Mouse (Mus musculus) forebrain, embryonic 12.5 days (tissue): ENCODE results near the gene Cd52. TPM values are rescaled to one million over a fixed set of nuclear protein-coding genes. Genes with fewer than 3 reads are reported as not detected.
"Not testable (repeated sequence)": the region's sequence is repeated elsewhere in the genome, so short reads cannot be mapped to it uniquely, and the experiment has no call there.

Experiments
- ATAC-seq: fragments of 200-750 bp; cut with Nextera tagmentation; 2 replicates; pipeline ENCODE4 v1.8.0; 2017; ENCODE audit warnings: moderate TSS enrichment; ENCODE audit not compliant: low FRiP score
- H3K27ac ChIP-seq: fragments of 300-500 bp; sonication (generic); 2 replicates; pipeline ENCODE4 v1.5.1; 2016; ENCODE audit warnings: mild to moderate bottlenecking
- H3K27me3 ChIP-seq: fragments of 300-500 bp; sonication (generic); 2 replicates; pipeline ENCODE4 v1.6.1; 2016; ENCODE audit warnings: mild to moderate bottlenecking
- H3K36me3 ChIP-seq: fragments of 300-500 bp; sonication (generic); replicated peaks from 2 replicates; pipeline ENCODE4 v1.6.1; 2016; ENCODE audit warnings: mild to moderate bottlenecking
- H3K4me1 ChIP-seq: fragments of 300-500 bp; sonication (generic); 2 replicates; pipeline ENCODE4 v1.6.1; 2016
- H3K4me2 ChIP-seq: fragments of 300-500 bp; sonication (generic); 2 replicates; pipeline ENCODE4 v1.6.1; 2016; ENCODE audit warnings: mild to moderate bottlenecking, moderate library complexity
- H3K4me3 ChIP-seq: fragments of 300-500 bp; sonication (generic); replicated peaks from 2 replicates; pipeline ENCODE4 v1.5.1; 2016; ENCODE audit warnings: mild to moderate bottlenecking
- H3K9ac ChIP-seq: fragments of 300-500 bp; sonication (generic); 2 replicates; pipeline ENCODE4 v1.6.1; 2016; ENCODE audit warnings: mild to moderate bottlenecking
- H3K9me3 ChIP-seq: fragments of 300-500 bp; sonication (generic); 2 replicates; pipeline ENCODE4 v1.6.1; 2016
- WGBS: fragments of 180-500 bp; shearing (Covaris S2); methylation state at CpG from one replicate; pipeline ENCODE4 v1.1.7; 2016; 5-methylcytosine and 5-hydroxymethylcytosine counted together
- polyA plus RNA-seq: library from polyadenylated mRNA; unstranded; fragments of >200 nt; fragmentation: Nextera tagmentation; extraction: Ambion mirVana; gene quantifications from 2 replicates; pipeline ENCODE4 v1.2.1, GENCODE M21; 2016

The Cd52 gene
- 3.8 and 3.9 TPM in 2 replicates for polyA plus RNA-seq

- no peaks in the 10 kb centered on the region for H3K4me1 ChIP-seq
- no peak within 1 kb of the TSS for H3K4me3 ChIP-seq
- 57% methylated on average over 3 of the region's 3 CpGs for WGBS
- no peak for ATAC-seq
- no peaks in the 10 kb centered on the region for H3K27me3 ChIP-seq
- no peaks in the 10 kb centered on the region for H3K36me3 ChIP-seq
- H3K9ac ChIP-seq: no peak within 1 kb of the TSS
- H3K4me2 ChIP-seq: no peak within 1 kb of the TSS
- H3K27ac ChIP-seq: no peak within 1 kb of the TSS
- no peaks in the 10 kb centered on the region for H3K9me3 ChIP-seq
Observed at GRCm38 (mm10) chr4:134094923-134095547, at the start of gene Cd52. Gene Cd52, minus strand, starts transcription at chr4:134095082.

DNA sequence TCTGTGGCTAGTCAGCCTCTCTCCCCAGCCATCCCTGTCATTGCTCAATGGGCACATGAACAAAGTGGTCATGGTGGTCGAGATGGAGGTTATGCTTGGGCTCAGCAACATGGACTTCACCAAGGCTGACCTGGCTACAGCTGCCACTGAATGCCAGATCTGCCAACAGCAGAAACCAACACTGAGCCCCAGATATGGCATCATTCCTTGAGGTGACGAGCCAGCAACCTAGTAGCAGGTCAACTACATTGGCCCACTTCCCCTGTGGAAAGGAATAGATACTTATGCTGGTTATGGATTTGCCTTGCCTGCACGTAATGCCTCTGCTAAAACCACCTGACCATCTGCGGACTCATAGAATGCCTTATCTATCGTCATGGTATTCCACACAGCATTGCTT is 49.4 kb upstream of the Cd52 start:
- WGBS: 95% methylated on average over 5 of the region's 5 CpGs
- not testable (repeated sequence) for H3K4me1 ChIP-seq, H3K27ac ChIP-seq, H3K9me3 ChIP-seq, H3K4me3 ChIP-seq, H3K4me2 ChIP-seq, ATAC-seq, H3K27me3 ChIP-seq, H3K9ac ChIP-seq
- H3K36me3 ChIP-seq: peaks cover 27% of the 10 kb centered on the region

GRCm38 (mm10) chr4:134138857-134139256 is 44.0 kb upstream of the Cd52 start:
- 80% methylated on average over 2 of the region's 2 CpGs for WGBS
- Histone ChIP-seq H3K4me1 (no peaks in the 10 kb centered on the region), H3K36me3 (peaks cover 18% of the 10 kb centered on the region)

DNA sequence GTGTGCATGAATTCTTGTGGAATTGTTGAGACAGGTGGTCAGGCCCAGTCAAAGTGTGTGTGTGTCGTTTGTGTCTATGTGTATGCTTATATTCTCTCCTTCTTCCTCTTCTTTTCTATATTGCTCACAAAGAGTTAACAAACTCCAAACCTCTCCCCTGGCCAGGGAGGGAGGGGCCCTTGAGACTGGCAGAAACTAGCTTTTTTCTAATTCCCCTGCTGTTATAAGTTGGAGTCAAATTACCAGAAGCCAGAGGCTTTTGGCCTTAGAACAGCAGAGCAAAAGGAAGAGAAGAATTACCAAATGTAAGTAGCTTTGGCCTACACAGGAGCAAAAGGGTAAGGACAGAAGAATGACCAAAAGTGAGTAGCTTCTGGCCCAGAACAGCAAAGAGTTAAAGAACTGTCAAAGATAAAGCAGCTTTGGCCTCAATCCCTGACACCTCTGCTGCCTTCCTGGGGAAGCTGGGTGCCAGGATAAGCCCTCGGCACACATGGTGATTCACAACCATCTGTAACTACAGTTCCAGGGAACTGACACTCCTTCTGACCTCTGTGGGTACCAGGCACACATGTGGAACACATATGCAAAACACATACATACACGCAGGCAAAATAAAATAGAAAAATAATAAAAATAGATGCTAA is 41.5 kb upstream of the Cd52 start:
- WGBS: 70% methylated on average over 3 of the region's 3 CpGs
- H3K4me3 ChIP-seq: no peak overlapping the region
- H3K4me2 ChIP-seq: no peak overlapping the region
- H3K9me3 ChIP-seq: no peaks in the 10 kb centered on the region
- H3K27ac ChIP-seq: no peak overlapping the region
- no peaks in the 10 kb centered on the region for H3K27me3 ChIP-seq
- H3K4me1 ChIP-seq: no peaks in the 10 kb centered on the region
- peaks cover 18% of the 10 kb centered on the region for H3K36me3 ChIP-seq
- ATAC-seq: no peak
- no peak overlapping the region for H3K9ac ChIP-seq

More at GRCm38 (mm10) chr4:134138857-134139256, 44.0 kb upstream of the Cd52 start:
- Histone ChIP-seq H3K4me2 (no peak overlapping the region), H3K9me3 (no peaks in the 10 kb centered on the region), H3K27ac (no peak overlapping the region), H3K9ac (no peak overlapping the region), H3K4me3 (no peak overlapping the region), H3K27me3 (no peaks in the 10 kb centered on the region)
- ATAC-seq: no peak

GRCm38 (mm10) chr4:134132519-134133095 is 37.7 kb upstream of the Cd52 start:
- H3K36me3 ChIP-seq: peaks cover 14% of the 10 kb centered on the region
- no peak for ATAC-seq
- H3K9me3 ChIP-seq: no peaks in the 10 kb centered on the region
- H3K9ac ChIP-seq: no peak overlapping the region
- H3K4me1 ChIP-seq: peaks cover 15% of the 10 kb centered on the region
- H3K27ac ChIP-seq: no peak overlapping the region
- no peaks in the 10 kb centered on the region for H3K27me3 ChIP-seq
- H3K4me2 ChIP-seq: no peak overlapping the region
- H3K4me3 ChIP-seq: no peak overlapping the region
- WGBS: 87% methylated on average over 8 of the region's 8 CpGs

- Histone ChIP-seq H3K9me3 (no peaks in the 10 kb centered on the region), H3K36me3 (peaks cover 9% of the 10 kb centered on the region), H3K9ac (no peak overlapping the region), H3K4me2 (no peak overlapping the region), H3K27ac (no peak overlapping the region), H3K4me1 (peaks cover 20% of the 10 kb centered on the region), H3K27me3 (no peaks in the 10 kb centered on the region), H3K4me3 (no peak overlapping the region)
- no peak for ATAC-seq
- 88% methylated on average over 3 of the region's 3 CpGs for WGBS
Observed at GRCm38 (mm10) chr4:134132117-134132516, 37.2 kb upstream of the Cd52 start.

DNA sequence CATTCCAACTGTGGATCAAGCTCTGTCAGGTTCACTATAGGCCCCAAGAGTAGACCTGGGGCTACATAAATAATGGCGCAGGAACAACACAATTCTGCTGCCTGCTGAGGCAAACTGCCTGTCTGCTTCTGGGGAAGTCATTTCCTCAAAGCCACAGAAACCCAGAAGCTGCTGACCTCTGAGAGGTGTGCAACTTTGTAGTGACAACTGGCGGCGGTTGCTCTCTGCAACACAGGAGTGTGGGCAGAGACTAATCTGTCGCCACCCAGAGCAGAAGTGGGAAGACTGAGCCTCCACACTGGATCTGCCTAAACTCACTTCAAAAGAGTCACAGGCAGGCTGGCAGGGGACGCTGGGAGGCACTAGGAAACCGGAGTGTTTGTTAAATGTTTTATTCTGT is 34.6 kb upstream of the Cd52 start:
- H3K9me3 ChIP-seq: no peaks in the 10 kb centered on the region
- no peak for ATAC-seq
- H3K27me3 ChIP-seq: no peaks in the 10 kb centered on the region
- peak overlapping the region; percentile 87 for H3K4me2 ChIP-seq
- H3K4me3 ChIP-seq: no peak overlapping the region; the same call in 1 of the 2 replicates
- H3K4me1 ChIP-seq: peaks cover 25% of the 10 kb centered on the region
- 0 out of 2 replicates have a peak overlapping the region, but pooled peaks have one; percentile 86 for H3K9ac ChIP-seq
- H3K27ac ChIP-seq: no peak overlapping the region
- H3K36me3 ChIP-seq: peaks cover 6% of the 10 kb centered on the region; the same call in 1 of the 2 replicates
- WGBS: 47% methylated on average over 6 of the region's 6 CpGs

DNA sequence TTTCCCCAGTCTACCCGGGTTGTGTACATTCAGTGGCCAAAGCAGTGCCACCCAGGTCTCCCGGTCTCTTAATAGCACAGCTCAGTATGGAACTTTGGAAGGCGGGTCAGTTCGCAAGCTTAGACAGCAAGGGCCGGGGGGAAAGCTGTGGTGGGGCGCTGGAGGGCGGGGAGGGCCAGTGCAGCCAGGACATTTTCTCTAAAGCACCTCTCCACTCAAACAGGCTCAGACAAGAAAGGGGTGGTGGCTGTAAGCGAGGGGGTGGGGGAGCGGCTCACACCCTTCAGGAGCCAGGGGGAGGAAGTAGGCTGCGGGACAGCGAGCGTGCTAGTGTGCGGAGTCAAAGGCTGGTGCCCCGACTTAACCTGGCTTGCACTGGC is 34.1 kb upstream of the Cd52 start:
- 5% methylated on average over 14 of the region's 14 CpGs for WGBS
- peak; percentile 68 for ATAC-seq

GRCm38 (mm10) chr4:134128221-134128982 is 33.5 kb upstream of the Cd52 start, which contains the start of gene Sh3bgrl3:
Gene Sh3bgrl3, minus strand, starts transcription at chr4:134128789.
- ATAC-seq: peak; percentile 95
- Histone ChIP-seq H3K9me3 (no peaks in the 10 kb centered on the region), H3K27ac (peak within 1 kb of the TSS; percentile 80), H3K9ac (peak within 1 kb of the TSS; percentile 86), H3K27me3 (no peaks in the 10 kb centered on the region), H3K4me3 (peak within 1 kb of the TSS; percentile 82), H3K4me1 (peaks cover 32% of the 10 kb centered on the region), H3K36me3 (peaks cover 6% of the 10 kb centered on the region; the same call in 1 of the 2 replicates), H3K4me2 (peak within 1 kb of the TSS; percentile 87)
- 0% methylated on average over 50 of the region's 50 CpGs for WGBS

More for the DNA sequence above, 34.1 kb upstream of the Cd52 start:
- Histone ChIP-seq H3K9ac (peak overlapping the region; percentile 86), H3K36me3 (peaks cover 6% of the 10 kb centered on the region; the same call in 1 of the 2 replicates), H3K27ac (peak overlapping the region; percentile 68), H3K9me3 (no peaks in the 10 kb centered on the region), H3K4me1 (peaks cover 29% of the 10 kb centered on the region), H3K4me3 (peak overlapping the region; percentile 82), H3K4me2 (peak overlapping the region; percentile 87), H3K27me3 (no peaks in the 10 kb centered on the region)

- no peak for ATAC-seq
Observed at GRCm38 (mm10) chr4:134127793-134128192, 32.9 kb upstream of the Cd52 start.

DNA sequence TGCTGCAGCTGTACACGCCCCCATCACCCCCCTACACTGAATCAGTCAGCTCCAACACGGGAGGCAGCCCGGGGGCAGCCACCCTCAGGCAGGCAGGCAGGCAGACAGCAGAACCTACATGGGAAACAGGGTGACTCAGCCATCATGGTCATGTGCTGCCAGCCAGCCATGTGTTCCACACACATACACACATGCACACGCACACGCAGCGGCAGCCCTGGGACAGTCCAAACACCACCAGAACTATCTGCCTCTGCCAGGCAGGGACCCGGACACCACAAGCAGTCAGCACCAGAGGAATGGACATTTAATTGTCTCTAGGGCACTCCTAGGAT is 32.2 kb upstream of the Cd52 start:
- peaks cover 32% of the 10 kb centered on the region for H3K4me1 ChIP-seq
- peaks cover 6% of the 10 kb centered on the region; the same call in 1 of the 2 replicates for H3K36me3 ChIP-seq
- H3K27me3 ChIP-seq: no peaks in the 10 kb centered on the region
- no peaks in the 10 kb centered on the region for H3K9me3 ChIP-seq
- no peak for ATAC-seq
- peak overlapping the region; percentile 87; the same call in 1 of the 2 replicates for H3K4me2 ChIP-seq
- no peak overlapping the region for H3K27ac ChIP-seq
- H3K4me3 ChIP-seq: no peak overlapping the region
- H3K9ac ChIP-seq: no peak overlapping the region
- WGBS: 90% methylated on average over 7 of the region's 7 CpGs

More at GRCm38 (mm10) chr4:134127793-134128192, 32.9 kb upstream of the Cd52 start:
- 59% methylated on average over 8 of the region's 8 CpGs for WGBS
- Histone ChIP-seq H3K4me3 (peak overlapping the region; percentile 82), H3K9ac (peak overlapping the region; percentile 86), H3K27ac (no peak overlapping the region), H3K36me3 (peaks cover 6% of the 10 kb centered on the region; the same call in 1 of the 2 replicates), H3K4me2 (peak overlapping the region; percentile 87), H3K9me3 (no peaks in the 10 kb centered on the region), H3K27me3 (no peaks in the 10 kb centered on the region), H3K4me1 (peaks cover 32% of the 10 kb centered on the region)
